Mouse (Mus musculus) adrenal gland, postnatal 10 days (tissue): ENCODE data around the gene Fndc9. TPM values are rescaled to one million over a fixed set of nuclear protein-coding genes. Genes with fewer than 3 reads are reported as not detected.

Experiments used
- DNase-seq: peaks from one replicate; pipeline ENCODE4 v3.0.0; 2021; ENCODE audit warnings: mixed read lengths
- total RNA-seq, 2 experiments: library from RNA; stranded (reverse); gene quantifications; 2 replicates each; pipeline ENCODE4 v1.2.3; 2021

The Fndc9 gene
- total RNA-seq, 2 experiments from 2014 or later, result not detected

- peak; percentile 70 for DNase-seq
Measured at GRCm38 (mm10) chr11:46276778-46277177, 41.4 kb downstream of the Fndc9 start.

- peak; percentile 28 for DNase-seq
Measured at GRCm38 (mm10) chr11:46278140-46278539, 42.8 kb downstream of the Fndc9 start.

GRCm38 (mm10) chr11:46278709-46279108 lies 43.4 kb downstream of the Fndc9 start:
- DNase-seq, result no peak

GRCm38 (mm10) chr11:46282612-46283011 lies 47.3 kb downstream of the Fndc9 start:
- DNase-seq, result no peak

- DNase-seq, result no peak
Measured at GRCm38 (mm10) chr11:46283800-46284199, 48.5 kb downstream of the Fndc9 start.

GRCm38 (mm10) chr11:46286803-46287202 lies 51.5 kb downstream of the Fndc9 start:
- DNase-seq, result no peak

GRCm38 (mm10) chr11:46288091-46288490 lies 52.8 kb downstream of the Fndc9 start:
- DNase-seq, result no peak

GRCm38 (mm10) chr11:46289022-46289421 lies 53.7 kb downstream of the Fndc9 start:
- no peak for DNase-seq

Other genes with a start within 250 kb of the Fndc9 start
- gene Gm12166, start 183.2 kb upstream of the Fndc9 start, total RNA-seq, result 1 to 10 TPM; 4.0 to 4.6 TPM
- gene Adam19, start 179.5 kb upstream of the Fndc9 start, total RNA-seq, result 10 to 100 TPM; 15.5 to 25.3 TPM
- gene Nipal4, start 69.0 kb upstream of the Fndc9 start, total RNA-seq, result under 1 TPM in 1 of 2 experiments, not detected in 1; 0.12 TPM
- gene Cyfip2, start 77.3 kb downstream of the Fndc9 start, total RNA-seq, result 10 to 100 TPM; 35.4 to 39.7 TPM
- 1 to 10 TPM; 2.0 to 2.5 TPM for gene Itk, start 154.0 kb downstream of the Fndc9 start, total RNA-seq
- not detected for gene Fam71b, start 161.0 kb downstream of the Fndc9 start, total RNA-seq
- 10 to 100 TPM; 27.5 to 31.9 TPM for gene Med7, start 201.4 kb downstream of the Fndc9 start, total RNA-seq
- under 1 TPM; 0.58 to 0.81 TPM for gene Havcr2, start 219.4 kb downstream of the Fndc9 start, total RNA-seq